ENCODE assay signal across 8 mouse cellular contexts in genomic region chr5:113225686-113226435, GRCm38 (mm10). TPM values are rescaled to one million over a fixed set of nuclear protein-coding genes. Genes with fewer than 3 reads are reported as not detected.
DNase-seq lines count a peak whose midpoint lies in the region; ATAC-seq lines count a peak whose summit lies in the region.

No protein-coding gene starts in this region.

- H3K9me3 ChIP-seq in hindbrain, embryonic 13.5 days = no peaks in the 10 kb centered on the region
- 0 out of 2 replicates have a peak, but pooled peaks cover 3% of the 10 kb centered on the region for H3K9me3 ChIP-seq in midbrain, embryonic 13.5 days

- ATAC-seq in hindbrain, embryonic 13.5 days (ENCODE audit: low FRiP score) = peak; percentile 17; the same call in 1 of the 2 replicates
- ATAC-seq in midbrain, embryonic 13.5 days = peak; percentile 35
- ATAC-seq in erythroblast, adult 5-6 weeks (replicated peaks; ENCODE audit: low FRiP score, poor library complexity, severe bottlenecking) = no peak

- no peaks in the 10 kb centered on the region for H3K36me3 ChIP-seq in hindbrain, embryonic 13.5 days
- no peaks in the 10 kb centered on the region for H3K36me3 ChIP-seq in midbrain, embryonic 13.5 days

- WGBS in hindbrain, embryonic 13.5 days = 11% methylated on average over 25 of the region's 25 CpGs
- 11% methylated on average over 25 of the region's 25 CpGs for WGBS in midbrain, embryonic 13.5 days

- DNase-seq in heart, adult 11 months = peak; percentile 35
- no peak for DNase-seq in heart, adult 9 months (ENCODE audit: low spot score in 2 of 2)
- peak; percentile 40 for DNase-seq in ZHBTc4 (ENCODE audit: low read depth, low spot score)
- DNase-seq in T-cell, adult 2 months (ENCODE audit: low spot score) = no peak
- DNase-seq in cerebellum, postnatal 25 days = no peak

- peak overlapping the region; percentile 51 for H3K4me2 ChIP-seq in hindbrain, embryonic 13.5 days
- peak overlapping the region; percentile 48 for H3K4me2 ChIP-seq in midbrain, embryonic 13.5 days (replicated peaks)

- H3K9ac ChIP-seq in hindbrain, embryonic 13.5 days = peak overlapping the region; percentile 61
- peak overlapping the region; percentile 39; the same call in 1 of the 2 replicates for H3K9ac ChIP-seq in midbrain, embryonic 13.5 days (replicated peaks)

- peak overlapping the region; percentile 23 for H3K4me3 ChIP-seq in hindbrain, embryonic 13.5 days
- peak overlapping the region; percentile 20; the same call in 1 of the 2 replicates for H3K4me3 ChIP-seq in midbrain, embryonic 13.5 days (replicated peaks)

- H3K27ac ChIP-seq in hindbrain, embryonic 13.5 days = peak overlapping the region; percentile 60
- H3K27ac ChIP-seq in midbrain, embryonic 13.5 days = no peak overlapping the region; the same call in 1 of the 2 replicates

- H3K4me1 ChIP-seq in hindbrain, embryonic 13.5 days (replicated peaks) = peaks cover 18% of the 10 kb centered on the region
- H3K4me1 ChIP-seq in midbrain, embryonic 13.5 days (replicated peaks) = peaks cover 20% of the 10 kb centered on the region

- peaks cover 5% of the 10 kb centered on the region; the same call in 1 of the 2 replicates for H3K27me3 ChIP-seq in hindbrain, embryonic 13.5 days
- H3K27me3 ChIP-seq in midbrain, embryonic 13.5 days = no peaks in the 10 kb centered on the region

RNA-seq across cellular contexts. Expression of gene Tmem211, which starts 0.8 kb away (rescaled TPM):
- polyA plus RNA-seq in hindbrain, embryonic 13.5 days (2015; fragmentation: Nextera tagmentation; extraction: Ambion mirVana) = not detected in 2 replicates
- not detected in 2 replicates for polyA plus RNA-seq in midbrain, embryonic 13.5 days (2015; fragmentation: Nextera tagmentation; extraction: Ambion mirVana)
- total RNA-seq in erythroblast, adult 5-6 weeks (2015; ENCODE audit: low replicate concordance) = not detected in 2 replicates
- not detected in 2 replicates for total RNA-seq in erythroblast, adult 5-6 weeks (2017; ENCODE audit: low replicate concordance)

RNA-seq across cellular contexts. Expression of gene 2900026A02Rik, which starts 4.8 kb away (rescaled TPM):
- 2.4 and 2.7 TPM in 2 replicates for polyA plus RNA-seq in hindbrain, embryonic 13.5 days (2015; fragmentation: Nextera tagmentation; extraction: Ambion mirVana)
- polyA plus RNA-seq in midbrain, embryonic 13.5 days (2015; fragmentation: Nextera tagmentation; extraction: Ambion mirVana) = 2.4 and 2.7 TPM in 2 replicates
- 0.42 and 1.2 TPM in 2 replicates for total RNA-seq in erythroblast, adult 5-6 weeks (2015; ENCODE audit: low replicate concordance)
- total RNA-seq in erythroblast, adult 5-6 weeks (2017; ENCODE audit: low replicate concordance) = 0.28 and 0.85 TPM in 2 replicates

Comparison
In these comparisons a context has a peak if more than half of its experiments do, and no peak if none do; other contexts are left out.
1. DNase-seq: peak in heart, adult 11 months (single experiment) and ZHBTc4 (single experiment); none in heart, adult 9 months (0 of 2), T-cell, adult 2 months (single experiment) and cerebellum, postnatal 25 days (0 of 2).